Mouse (Mus musculus) cerebellum, adult 11 months (tissue): ENCODE results near the gene Trim5.
"Not testable (repeated sequence)": the region's sequence is repeated elsewhere in the genome, so short reads cannot be mapped to it uniquely, and the experiment has no call there.

ENCODE experiments used
- DNase-seq: peaks from one replicate; pipeline ENCODE4 v3.0.0; 2022

Gene Trim5

DNA sequence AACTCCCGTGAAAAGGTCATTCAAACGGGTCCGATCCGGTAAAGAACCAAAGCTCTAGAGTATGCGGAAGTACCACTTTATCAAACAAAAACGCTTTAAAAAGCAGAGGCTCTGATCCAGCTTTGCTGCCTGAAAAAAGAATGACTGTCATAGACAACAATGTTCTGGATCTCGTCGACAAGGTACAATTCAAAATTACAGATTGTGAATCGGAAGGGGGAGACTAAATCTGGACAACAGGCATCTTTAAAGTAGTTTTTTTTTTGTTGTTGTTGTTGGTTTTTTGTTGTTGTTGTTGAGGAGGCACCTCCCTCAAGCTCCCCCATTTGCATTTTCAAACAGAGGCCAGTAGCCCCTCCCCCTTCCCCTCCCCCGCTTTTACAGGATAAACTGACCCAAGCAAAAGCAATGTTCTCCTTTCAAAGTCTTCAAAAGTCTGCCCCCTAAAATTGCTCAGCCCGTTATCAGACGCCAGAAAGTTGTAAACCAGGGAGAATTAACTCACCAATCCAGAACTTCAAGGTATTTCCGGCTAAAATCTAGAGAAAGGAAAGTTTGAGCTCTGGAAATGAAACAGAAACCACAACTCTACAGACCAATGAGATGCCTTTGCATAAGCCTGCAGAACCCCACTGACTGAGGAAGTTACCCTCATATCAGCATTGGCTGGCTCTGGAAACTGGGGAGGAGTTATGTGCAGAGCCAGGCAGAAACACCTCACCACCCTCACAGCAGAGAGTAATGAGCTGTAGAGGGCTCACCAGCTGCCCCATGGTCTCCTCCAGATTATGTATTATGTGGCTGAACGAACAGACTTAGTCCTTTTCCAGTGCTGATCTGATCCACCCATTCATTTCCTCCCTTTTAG, at the start of gene Trim5:
Gene Trim5 (minus strand): TSS at position 519 of the 868 bp plus-strand sequence.
- not testable (repeated sequence) for DNase-seq

DNA sequence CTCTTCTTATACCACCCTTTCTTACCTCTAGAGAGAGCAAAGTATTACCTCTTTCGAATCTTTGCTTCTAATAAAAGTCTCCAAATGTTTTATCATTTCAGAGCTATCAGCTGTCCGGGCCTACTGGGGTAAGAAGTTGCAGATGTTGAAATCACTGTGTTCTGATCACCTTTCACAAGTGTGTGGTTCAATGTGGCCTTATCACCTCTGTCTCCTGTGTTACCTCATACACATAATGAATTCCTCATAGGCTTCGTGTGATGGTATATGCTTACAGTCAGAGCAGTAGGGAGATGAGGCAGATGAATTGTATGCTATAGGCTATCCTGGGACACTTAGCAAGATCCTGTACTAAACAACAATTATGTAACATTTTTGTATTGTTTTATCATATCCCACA, 47.7 kb upstream of the Trim5 start:
- not testable (repeated sequence) for DNase-seq

DNA sequence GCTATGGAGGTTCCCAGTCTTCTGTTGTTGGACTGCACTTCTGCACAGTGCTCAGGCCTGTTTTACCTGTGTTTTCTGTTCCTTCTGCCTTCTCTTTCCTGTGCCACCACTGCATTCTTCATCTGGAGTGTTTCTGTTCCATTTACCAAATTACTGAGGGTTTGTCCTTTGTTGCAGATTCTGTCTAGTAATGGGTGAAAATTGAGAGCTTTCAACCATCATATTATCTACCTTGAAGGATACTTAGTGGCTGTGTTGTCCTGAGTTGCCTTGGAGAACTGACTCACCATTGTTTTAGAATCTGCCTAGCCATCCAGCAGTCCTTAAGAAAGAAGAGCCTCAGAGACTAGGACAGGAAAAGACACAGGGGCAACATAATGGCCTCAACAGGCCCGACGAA, 41.3 kb upstream of the Trim5 start, which contains the start of gene Trim34b:
Gene Trim34b (plus strand): TSS at position 301 of the 400 bp plus-strand sequence.
- DNase-seq, result not testable (repeated sequence)

DNA sequence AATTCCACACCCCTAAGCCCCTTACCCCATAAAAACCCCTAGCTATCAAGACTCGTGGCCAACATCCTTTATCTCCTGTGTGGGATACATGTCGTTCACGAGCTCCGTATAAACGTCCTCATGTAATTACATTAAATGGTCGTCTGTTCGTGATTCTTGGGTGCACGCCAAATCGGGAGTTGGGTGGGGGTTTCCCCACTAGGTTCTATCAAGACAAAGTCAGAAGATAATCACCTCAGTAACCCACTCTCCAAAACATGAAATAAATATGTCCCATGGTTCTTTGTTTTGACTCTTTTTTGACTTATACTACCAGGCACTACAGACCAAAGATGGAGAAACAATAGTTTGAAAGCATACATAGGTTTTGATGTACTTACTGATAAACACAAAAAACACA, 34.1 kb upstream of the Trim5 start:
- no peak for DNase-seq

DNA sequence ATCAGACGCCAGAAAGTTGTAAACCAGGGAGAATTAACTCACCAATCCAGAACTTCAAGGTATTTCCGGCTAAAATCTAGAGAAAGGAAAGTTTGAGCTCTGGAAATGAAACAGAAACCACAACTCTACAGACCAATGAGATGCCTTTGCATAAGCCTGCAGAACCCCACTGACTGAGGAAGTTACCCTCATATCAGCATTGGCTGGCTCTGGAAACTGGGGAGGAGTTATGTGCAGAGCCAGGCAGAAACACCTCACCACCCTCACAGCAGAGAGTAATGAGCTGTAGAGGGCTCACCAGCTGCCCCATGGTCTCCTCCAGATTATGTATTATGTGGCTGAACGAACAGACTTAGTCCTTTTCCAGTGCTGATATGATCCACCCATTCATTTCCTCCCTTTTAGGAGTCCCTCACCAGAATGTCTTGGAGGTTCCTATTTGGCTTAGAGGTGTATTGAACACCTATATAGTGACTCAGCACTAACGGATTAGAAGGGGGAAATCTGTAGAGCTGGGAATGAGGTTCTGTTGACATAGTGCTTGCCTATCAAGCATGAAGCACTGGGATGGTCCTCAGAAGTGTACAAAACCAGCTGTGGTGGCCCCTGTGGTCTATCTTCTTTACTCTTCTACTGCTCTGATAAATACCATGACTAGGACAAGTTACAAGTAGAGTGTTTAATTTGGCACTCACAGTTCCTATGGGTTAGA, 27.6 kb upstream of the Trim5 start, which contains the start of gene Trim12a:
Gene Trim12a (minus strand): TSS at position 98 of the 712 bp plus-strand sequence.
- not testable (repeated sequence) for DNase-seq

DNA sequence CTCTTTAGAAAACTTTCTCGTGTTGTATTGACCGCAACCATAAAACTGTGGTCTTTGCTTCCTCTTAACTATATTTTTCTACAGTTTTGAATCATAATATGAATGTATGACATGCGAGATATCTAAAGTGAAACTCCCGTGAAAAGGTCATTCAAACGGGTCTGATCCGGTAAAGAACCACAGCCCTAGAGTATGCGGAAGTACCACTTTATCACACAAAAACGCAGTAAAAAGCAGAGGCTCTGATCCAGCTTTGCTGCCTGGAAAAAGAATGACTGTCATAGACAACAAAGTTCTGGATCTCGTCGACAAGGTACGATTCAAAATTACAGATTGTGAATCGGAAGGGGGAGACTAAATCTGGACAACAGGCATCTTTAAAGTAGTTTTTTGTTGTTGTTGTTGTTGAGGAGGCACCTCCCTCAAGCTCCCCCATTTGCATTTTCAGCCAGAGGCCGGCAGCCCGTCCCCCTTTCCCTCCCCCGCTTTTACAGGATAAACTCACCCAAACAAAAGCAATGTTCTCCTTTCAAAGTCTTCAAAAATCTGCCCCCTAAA, 27.0 kb upstream of the Trim5 start:
- DNase-seq, result no peak

DNA sequence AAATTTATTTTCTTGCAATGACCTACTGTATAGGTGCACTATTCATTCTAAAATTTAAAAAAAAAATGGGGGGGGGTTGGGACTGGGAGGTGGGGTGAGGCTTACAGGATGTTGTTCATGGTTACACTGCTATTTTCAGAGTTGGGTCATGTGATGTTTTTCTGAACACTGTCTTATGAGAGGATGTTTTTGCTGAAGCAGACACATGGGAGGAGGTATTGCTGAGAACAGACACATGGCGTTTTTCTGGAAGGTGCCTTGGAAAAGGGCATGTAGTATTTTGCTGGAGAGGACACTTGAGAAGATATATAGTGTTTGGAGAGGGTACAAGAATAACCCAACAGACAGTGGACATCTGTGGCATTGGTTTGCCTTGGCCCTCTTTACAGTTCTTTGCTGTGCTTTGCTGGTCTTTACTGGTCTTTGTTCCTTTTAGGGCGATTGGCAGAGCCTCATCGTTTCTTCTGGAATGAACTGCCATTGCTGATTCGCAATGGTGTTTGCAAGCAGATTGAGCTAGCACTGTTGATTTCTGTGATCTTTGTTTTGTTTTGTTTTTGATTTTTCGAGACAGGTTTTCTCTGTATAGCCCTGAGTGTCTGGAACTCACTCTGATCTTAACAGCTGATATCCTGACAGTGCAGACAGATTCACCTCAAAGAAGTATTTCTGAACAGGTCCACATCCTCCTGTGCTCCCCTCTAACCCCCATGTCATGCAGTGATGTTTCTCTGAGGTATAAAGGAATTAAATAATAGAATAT, 3.9 kb upstream of the Trim5 start:
- no peak for DNase-seq

DNA sequence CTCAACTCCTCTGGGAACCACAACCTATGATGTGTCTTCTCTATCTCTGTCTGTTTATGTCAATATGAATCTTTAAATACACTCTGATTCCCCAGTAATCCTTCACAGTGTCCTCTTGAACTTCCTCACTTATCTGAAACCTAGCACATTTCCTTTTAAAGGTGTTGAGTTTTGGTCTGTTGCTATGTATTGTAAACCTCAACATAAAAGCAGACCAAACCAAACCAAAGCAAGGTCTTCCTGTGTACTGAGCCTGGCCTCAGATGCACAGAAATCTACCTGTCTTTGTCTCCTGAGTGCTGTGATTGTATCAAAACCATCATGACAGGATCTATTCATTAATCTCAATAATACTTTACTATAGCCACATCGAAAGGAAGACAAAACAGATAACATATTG, 2.7 kb upstream of the Trim5 start:
- DNase-seq, result no peak

DNA sequence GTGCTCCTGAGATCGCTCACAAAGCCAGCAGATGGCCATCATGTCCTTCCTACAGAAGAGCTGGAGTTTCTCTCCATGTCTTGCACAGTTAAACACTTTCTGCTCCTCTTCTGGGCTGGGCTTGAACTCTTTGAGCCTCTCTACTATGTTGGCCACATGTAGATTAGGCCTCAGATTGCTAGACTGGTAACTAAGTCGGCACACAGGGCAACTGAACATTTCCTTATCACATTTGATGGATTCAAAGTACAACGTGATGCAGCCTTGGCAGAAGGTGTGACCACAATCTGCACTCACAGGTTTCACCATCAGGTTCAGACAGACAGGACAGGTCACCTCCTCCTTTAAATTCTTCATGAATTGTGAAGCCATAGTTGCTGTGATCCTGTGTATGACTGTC, 8.5 kb downstream of the Trim5 start:
- not testable (repeated sequence) for DNase-seq

DNA sequence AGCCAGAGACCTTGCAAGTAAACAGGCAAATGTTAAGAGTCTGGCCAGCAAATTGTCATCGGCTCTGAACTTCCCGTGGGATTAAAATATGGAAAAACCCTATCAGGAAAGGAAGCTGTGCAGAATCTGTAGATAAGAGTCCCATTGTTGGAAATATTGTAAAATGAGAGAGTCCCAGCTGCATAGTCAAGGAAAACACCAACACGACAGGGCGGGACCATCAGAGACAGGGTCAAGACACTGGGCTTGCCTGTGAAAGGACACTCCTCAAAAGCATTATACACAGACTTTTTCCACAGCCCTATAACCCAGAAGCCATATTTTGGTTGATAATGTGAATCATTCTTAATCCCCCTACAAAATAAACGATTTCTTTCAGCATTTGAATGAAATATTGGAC, 22.6 kb downstream of the Trim5 start:
- DNase-seq, result not testable (repeated sequence)

DNA sequence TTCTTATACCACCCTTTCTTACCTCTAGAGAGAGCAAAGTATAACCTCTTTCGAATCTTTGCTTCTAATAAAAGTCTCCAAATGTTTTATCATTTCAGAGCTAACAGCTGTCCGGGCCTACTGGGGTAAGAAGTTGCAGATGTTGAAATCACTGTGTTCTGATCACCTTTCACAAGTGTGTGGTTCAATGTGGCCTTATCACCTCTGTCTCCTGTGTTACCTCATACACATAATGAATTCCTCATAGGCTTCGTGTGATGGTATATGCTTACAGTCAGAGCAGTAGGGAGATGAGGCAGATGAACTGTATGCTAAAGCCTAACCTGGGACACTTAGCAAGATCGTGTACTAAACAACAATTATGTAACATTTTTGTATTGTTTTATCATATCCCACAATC, 27.5 kb downstream of the Trim5 start:
- not testable (repeated sequence) for DNase-seq

DNA sequence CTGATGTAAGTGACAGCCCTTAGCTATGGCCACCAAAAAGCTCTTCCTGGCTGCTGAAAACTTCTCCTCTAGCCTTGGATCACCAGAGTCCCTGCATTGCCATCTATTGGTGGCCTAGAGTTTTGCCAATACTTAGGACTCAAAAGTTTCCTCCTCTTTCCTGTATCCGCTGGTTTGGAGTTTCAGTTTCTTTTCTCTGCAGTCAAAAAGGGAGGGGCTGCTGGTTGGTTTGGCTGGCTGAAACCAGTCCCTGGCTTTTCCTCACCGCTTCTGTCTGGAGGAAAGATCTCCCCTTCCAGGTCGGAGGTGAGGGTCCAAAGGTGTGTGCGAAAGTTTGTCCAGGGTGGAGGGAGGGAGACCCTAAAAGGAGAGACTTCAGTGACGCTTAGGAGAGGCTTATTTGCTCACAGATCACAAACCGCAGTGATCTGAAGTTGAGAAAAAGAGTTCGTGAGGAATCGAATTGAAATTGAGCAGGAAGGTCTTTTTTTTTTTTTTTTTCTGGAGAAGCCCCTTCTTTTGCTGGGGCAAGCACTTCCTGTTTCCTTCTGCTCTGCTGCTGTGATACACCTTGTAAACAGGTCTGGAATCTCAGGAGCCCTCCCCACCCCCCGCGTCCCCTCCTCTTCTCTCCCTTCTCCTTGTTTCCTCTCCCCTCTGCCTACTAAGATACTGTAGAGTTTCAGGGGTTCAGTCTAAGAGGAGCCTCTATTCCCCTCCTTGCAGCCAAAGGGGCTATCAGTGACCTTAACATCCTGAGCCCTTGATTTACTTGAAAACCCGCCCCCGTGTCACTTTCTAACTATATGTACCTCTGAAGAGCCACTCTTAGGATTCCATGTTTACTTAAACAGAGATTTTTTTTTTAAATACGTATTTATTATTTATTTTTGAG, 43.4 kb downstream of the Trim5 start, which contains the start of gene Trim34a:
Gene Trim34a (plus strand): TSS at position 171 of the 895 bp plus-strand sequence.
- DNase-seq, result no peak

DNA sequence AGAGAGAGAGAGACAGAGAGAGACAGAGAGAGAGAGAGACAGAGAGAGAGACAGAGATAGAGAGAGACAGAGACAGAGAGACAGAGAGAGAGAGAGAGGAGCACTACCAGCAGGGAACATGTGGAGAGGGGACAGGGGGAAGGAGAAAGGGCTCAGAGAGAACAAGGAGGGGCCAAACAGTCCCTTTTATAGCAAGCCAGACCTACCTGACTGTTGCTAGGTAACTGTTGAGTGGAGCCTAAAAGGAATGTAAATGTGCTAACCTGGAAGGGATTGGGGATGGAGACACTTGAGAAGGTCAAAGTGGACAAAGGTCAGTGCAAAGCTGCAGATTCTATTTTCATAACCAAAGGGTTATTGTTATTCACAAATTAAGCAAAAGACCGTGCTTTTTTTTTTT, 44.3 kb downstream of the Trim5 start:
- no peak for DNase-seq

DNA sequence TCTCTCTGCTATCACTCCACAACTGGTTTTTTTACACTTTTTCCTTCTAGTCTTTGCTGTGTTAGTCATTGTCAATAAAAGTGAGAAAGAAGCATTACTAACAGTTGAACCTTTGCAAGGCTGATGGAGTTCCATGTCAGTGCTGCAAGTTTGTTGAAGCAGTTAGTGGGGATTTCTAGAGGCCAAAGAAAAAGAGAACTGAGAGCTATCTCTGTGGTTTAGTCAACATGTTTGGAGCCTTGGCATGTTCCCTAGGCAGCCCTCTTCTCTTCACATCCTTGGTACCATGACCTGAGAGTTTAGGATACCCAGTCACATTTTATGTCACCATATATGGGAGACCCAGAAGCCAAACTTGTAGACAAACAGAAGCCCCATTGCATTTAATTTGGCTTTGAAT, 47.0 kb downstream of the Trim5 start:
- no peak for DNase-seq

DNA sequence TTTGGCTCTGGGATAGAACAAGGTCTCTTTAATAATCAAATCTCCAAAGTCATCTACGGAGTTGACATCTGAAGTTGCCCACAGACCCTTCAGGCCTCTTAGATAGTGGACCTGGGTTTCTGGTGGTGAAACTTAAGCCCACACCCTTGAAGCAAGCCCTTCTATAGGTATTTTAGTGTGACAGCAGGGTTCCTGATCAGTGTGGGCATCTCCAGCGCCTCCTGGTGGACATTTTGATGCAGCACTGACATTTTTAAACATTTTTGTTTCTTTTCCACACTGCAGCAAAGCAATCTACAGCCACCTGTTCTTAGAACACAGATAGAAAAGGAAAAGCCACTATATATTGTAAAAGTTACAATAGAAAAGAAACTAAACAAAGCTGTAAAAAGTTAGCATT, 56.7 kb downstream of the Trim5 start:
- no peak for DNase-seq

DNA sequence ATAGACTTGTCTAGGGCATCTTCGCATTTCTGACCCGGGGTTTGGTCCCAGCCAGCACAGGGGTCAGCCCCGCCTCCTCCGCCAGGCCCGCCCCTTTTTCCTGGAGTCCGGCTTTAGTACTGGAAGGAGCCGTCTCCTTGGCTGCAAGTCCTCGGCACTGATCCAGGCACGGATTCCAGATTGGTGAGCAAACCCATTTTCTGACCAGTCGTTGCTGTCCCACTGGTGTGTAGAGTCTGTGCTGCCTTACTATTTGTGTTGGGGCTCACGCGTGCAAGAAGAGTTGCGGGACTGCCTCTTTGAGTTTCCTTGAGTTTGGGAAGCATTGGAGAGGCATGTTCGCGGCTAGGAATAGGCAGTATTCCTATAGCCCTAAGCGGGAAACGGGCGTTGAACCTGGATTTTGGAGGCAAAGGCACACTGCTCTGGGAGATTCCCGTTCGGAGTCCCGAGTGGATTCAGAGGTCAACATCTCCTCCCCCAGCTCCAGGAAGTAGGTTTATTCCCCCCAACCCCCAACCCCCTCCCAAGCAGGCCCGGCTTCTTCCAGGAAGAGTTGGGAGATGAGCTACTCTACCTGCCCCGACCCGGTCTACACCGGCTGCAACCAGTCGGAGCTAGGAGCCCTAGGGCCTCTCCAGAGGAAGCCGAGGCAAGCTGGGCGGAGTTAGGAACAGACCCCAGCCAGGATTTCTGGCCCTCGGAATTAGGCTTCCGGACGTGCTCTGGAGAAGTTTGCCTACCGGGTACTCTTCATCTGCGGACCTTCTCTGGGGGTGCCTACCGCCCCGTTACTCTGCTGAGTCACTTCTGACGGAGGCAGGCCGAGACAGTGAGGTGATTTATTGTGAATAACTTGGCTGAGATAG, 69.0 kb downstream of the Trim5 start, which contains the start of gene Trim6:
Gene Trim6 (plus strand): TSS at position 93 of the 869 bp plus-strand sequence.
- no peak for DNase-seq

DNA sequence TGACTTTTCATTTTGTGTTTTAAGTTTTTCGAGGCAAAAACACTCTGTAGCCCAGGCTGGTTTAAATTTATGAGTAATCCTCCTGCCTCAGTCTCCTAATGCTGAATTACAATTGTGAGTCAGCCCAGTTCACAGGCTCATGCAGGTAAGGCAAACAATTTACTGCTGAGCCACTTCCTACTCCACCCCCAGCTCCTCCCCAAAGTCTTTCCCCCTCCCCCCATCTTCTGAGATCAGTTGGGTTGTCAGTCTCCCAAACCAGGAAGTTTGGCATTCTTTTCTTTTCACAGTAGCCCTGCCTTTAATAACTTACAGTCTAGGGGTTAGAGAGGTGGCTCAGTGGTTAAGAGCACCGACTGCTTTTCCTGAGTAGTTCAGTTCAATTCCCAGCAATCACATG, 70.0 kb downstream of the Trim5 start:
- DNase-seq, result no peak

DNA sequence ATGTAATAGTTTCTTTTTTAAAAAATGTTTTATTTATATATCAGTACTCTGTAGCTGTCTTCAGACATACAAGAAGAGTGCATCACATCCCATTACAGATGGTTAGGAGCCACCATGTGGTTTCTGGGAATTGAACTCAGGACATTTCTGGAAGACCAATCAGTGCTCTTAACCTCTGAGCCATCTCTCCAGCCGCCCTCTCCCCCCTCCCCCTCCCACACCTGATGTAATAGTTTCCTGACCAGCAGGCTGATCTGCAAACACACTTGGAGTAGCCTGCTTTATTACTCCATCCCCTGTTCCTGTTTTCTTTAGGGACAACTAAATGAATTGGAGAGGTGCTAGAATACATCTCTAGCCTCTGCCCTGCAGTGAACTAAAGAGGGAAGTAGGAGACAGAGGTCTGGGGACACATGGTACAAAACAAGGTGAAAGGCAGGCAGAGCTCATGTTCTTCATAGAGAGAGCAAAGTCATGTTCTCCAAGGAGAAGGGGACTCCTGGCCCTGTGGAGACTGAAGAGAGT, 71.8 kb downstream of the Trim5 start:
- DNase-seq, result no peak
